Mouse (Mus musculus): ENCODE data around the gene Clps. TPM values are rescaled to one million over a fixed set of nuclear protein-coding genes. Genes with fewer than 3 reads are reported as not detected.

The Clps gene
- total RNA-seq, 1 experiment = 2.9 TPM

GRCm38 (mm10) chr17:28586509-28586908 is 25.9 kb upstream of the Clps start:
- H3K4me1 ChIP-seq (ENCODE audit: control insufficient read depth in 2 of 2, insufficient read depth in 2 of 2, low read length in 2 of 2, poor library complexity in 1 of 2) = peaks cover 10 to 30% of the 10 kb centered on the region in 2 experiments
- peaks cover 33% of the 10 kb centered on the region for H3K36me3 ChIP-seq (ENCODE audit: control insufficient read depth, insufficient read depth, low read length, poor library complexity, severe bottlenecking)
- H3K9ac ChIP-seq (ENCODE audit: insufficient read depth, low read depth, low read length, poor library complexity, severe bottlenecking) = no peak overlapping the region
- no peak overlapping the region for H3K4me3 ChIP-seq (ENCODE audit: insufficient read depth in 1 of 2, low read depth in 1 of 2, low read length in 2 of 2, poor library complexity in 1 of 2, severe bottlenecking in 1 of 2)
- H3K27ac ChIP-seq (ENCODE audit: insufficient read depth, low read depth, low read length, poor library complexity, severe bottlenecking) = no peak overlapping the region
- in situ Hi-C loops (cut with MboI; ENCODE audit: low sequenced_read_pairs in 2 of 2, unreplicated experiment in 2 of 2) = no loop called here
- DNase-seq (ENCODE audit: low read depth, low spot score) = no peak
- TF ChIP-seq HCFC1 (IDR thresholded peaks at IDR 0.05; ENCODE audit: borderline replicate concordance, insufficient read depth, low read length) (no peak), ZNF384 (IDR thresholded peaks at IDR 0.05; ENCODE audit: low read depth, low read length) (no peak), CHD2 (IDR thresholded peaks at IDR 0.05; ENCODE audit: low read depth, low read length) (no peak), MAFK (IDR thresholded peaks at IDR 0.05; ENCODE audit: insufficient read depth, low read depth, low read length) (no peak), ZC3H11A (IDR thresholded peaks at IDR 0.05; ENCODE audit: borderline replicate concordance, low read depth, low read length) (no peak)
- no peaks in the 10 kb centered on the region for H3K9me3 ChIP-seq (ENCODE audit: control insufficient read depth, insufficient read depth, low read depth, low read length)

DNA sequence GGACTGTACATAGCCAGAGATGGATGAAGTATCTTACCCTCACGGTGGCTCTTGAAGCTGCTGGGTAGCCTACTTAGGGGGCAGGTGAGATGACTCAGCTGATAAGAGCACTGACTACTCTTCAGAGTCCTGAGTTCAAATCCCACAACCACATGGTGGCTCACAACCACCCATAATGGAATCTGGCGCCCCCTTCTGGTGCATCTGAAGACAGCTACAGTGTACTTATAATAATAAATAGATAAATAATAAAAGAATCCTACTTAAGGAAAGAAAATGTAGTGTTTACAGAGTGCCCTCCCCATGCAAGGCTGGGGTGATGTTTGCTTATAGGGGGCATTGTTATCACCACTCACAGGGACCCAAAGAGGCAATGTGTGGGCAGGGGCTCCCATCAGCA is 20.5 kb upstream of the Clps start:
- H3K9me3 ChIP-seq (ENCODE audit: control insufficient read depth, insufficient read depth, low read depth, low read length) = no peaks in the 10 kb centered on the region
- no peak overlapping the region for H3K4me3 ChIP-seq (ENCODE audit: insufficient read depth in 1 of 2, low read depth in 1 of 2, low read length in 2 of 2, poor library complexity in 1 of 2, severe bottlenecking in 1 of 2)
- in situ Hi-C loops (cut with MboI; ENCODE audit: low sequenced_read_pairs in 2 of 2, unreplicated experiment in 2 of 2) = no loop called here
- DNase-seq (ENCODE audit: low read depth, low spot score) = no peak
- no peak for TF ChIP-seq HCFC1 (IDR thresholded peaks at IDR 0.05; ENCODE audit: borderline replicate concordance, insufficient read depth, low read length)
- TF ChIP-seq CHD2 (IDR thresholded peaks at IDR 0.05; ENCODE audit: low read depth, low read length) = no peak
- no peak for TF ChIP-seq ZC3H11A (IDR thresholded peaks at IDR 0.05; ENCODE audit: borderline replicate concordance, low read depth, low read length)
- no peak for TF ChIP-seq MAFK (IDR thresholded peaks at IDR 0.05; ENCODE audit: insufficient read depth, low read depth, low read length)
- no peak for TF ChIP-seq ZNF384 (IDR thresholded peaks at IDR 0.05; ENCODE audit: low read depth, low read length)
- H3K4me1 ChIP-seq (ENCODE audit: control insufficient read depth in 2 of 2, insufficient read depth in 2 of 2, low read length in 2 of 2, poor library complexity in 1 of 2) = peaks cover 5 to 15% of the 10 kb centered on the region in 2 experiments
- H3K36me3 ChIP-seq (ENCODE audit: control insufficient read depth, insufficient read depth, low read length, poor library complexity, severe bottlenecking) = no peaks in the 10 kb centered on the region
- H3K27ac ChIP-seq (ENCODE audit: insufficient read depth, low read depth, low read length, poor library complexity, severe bottlenecking) = no peak overlapping the region
- H3K9ac ChIP-seq (ENCODE audit: insufficient read depth, low read depth, low read length, poor library complexity, severe bottlenecking) = no peak overlapping the region

DNA sequence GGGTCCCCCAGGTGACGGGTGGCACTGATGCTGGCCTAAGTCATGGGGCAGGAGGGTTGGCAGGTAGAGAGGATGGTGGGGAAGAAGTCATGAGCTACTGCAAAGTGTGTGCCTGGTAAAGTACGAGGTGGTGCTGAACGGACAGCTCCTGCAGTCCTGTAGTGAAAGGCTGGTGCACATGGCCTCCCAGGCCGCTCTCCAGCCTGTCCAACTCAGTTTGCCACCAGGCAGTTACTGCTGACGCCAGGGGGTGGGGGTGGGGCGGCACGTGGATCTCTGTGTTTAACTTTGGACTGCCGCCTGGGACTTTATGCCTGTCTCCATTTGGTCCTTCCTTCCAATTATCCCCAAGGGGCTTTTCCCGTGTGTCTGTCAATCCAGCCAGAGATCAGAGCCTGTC is 19.8 kb upstream of the Clps start:
- Histone ChIP-seq H3K27ac (ENCODE audit: insufficient read depth, low read depth, low read length, poor library complexity, severe bottlenecking) (no peak overlapping the region), H3K36me3 (ENCODE audit: control insufficient read depth, insufficient read depth, low read length, poor library complexity, severe bottlenecking) (no peaks in the 10 kb centered on the region), H3K4me1 (ENCODE audit: control insufficient read depth in 2 of 2, insufficient read depth in 2 of 2, low read length in 2 of 2, poor library complexity in 1 of 2) (peaks cover 5 to 16% of the 10 kb centered on the region in 2 experiments), H3K4me3 (ENCODE audit: insufficient read depth in 1 of 2, low read depth in 1 of 2, low read length in 2 of 2, poor library complexity in 1 of 2, severe bottlenecking in 1 of 2) (no peak overlapping the region), H3K9ac (ENCODE audit: insufficient read depth, low read depth, low read length, poor library complexity, severe bottlenecking) (no peak overlapping the region), H3K9me3 (ENCODE audit: control insufficient read depth, insufficient read depth, low read depth, low read length) (no peaks in the 10 kb centered on the region)
- in situ Hi-C loops (cut with MboI; ENCODE audit: low sequenced_read_pairs in 2 of 2, unreplicated experiment in 2 of 2) = no loop called here
- peak; percentile 66 for DNase-seq (ENCODE audit: low read depth, low spot score)
- TF ChIP-seq ZC3H11A (IDR thresholded peaks at IDR 0.05; ENCODE audit: borderline replicate concordance, low read depth, low read length) (no peak), CHD2 (IDR thresholded peaks at IDR 0.05; ENCODE audit: low read depth, low read length) (no peak), HCFC1 (IDR thresholded peaks at IDR 0.05; ENCODE audit: borderline replicate concordance, insufficient read depth, low read length) (peak; percentile 20; the same call in 1 of the 2 replicates), ZNF384 (IDR thresholded peaks at IDR 0.05; ENCODE audit: low read depth, low read length) (no peak)

DNA sequence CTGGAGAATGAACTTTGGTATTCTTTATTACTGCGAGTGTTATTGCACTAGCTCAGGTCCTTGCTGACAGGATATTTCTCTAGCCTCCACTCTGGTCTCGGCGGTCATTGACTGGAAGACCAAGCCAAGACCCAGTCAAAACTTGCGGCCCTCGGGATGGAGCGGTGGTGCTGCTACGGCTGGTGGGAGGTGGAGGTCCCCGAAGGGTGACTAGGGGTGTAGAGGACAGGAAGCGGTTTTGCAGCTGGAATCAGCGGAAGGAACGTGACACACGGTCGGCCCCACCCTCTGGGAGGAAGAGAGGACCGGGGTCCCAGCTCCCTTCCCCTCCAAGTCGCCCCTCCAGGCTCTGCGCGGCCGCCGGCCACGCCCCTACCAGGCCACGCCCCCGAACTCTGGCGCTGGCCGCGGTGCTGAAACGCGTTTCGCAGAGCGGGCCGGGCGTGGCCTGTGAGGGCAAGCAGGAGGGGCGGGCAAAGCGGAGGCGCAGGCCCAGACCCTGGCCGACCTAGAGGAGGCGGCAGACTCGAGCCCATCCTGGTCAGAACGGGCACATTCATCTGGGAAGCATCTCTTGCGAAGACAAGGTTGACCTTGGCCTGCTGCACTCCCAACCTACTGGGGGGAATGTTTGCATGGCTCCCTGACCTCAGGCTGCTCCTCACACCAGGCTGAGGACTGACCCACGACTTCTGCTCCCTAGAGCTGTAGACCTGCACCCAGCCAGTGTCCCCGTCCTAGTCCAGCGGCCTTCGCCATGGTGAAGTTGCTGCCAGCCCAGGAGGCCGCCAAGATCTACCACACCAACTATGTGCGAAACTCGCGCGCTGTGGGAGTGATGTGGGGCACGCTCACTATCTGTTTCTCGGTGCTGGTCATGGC is 14.9 kb upstream of the Clps start, which contains the start of gene Lhfpl5:
Lhfpl5 (plus strand) TSS at position 398 of the 882 bp plus-strand sequence.
- H3K4me3 ChIP-seq (ENCODE audit: insufficient read depth in 1 of 2, low read depth in 1 of 2, low read length in 2 of 2, poor library complexity in 1 of 2, severe bottlenecking in 1 of 2) = peak within 1 kb of the TSS; percentile 64 to 67
- peaks cover 0 to 8% of the 10 kb centered on the region in 2 experiments for H3K4me1 ChIP-seq (ENCODE audit: control insufficient read depth in 2 of 2, insufficient read depth in 2 of 2, low read length in 2 of 2, poor library complexity in 1 of 2)
- no peak for DNase-seq (ENCODE audit: low read depth, low spot score)
- no peak for TF ChIP-seq ZNF384 (IDR thresholded peaks at IDR 0.05; ENCODE audit: low read depth, low read length)
- TF ChIP-seq CHD2 (IDR thresholded peaks at IDR 0.05; ENCODE audit: low read depth, low read length) = no peak
- TF ChIP-seq HCFC1 (IDR thresholded peaks at IDR 0.05; ENCODE audit: borderline replicate concordance, insufficient read depth, low read length) = no peak
- no peak for TF ChIP-seq ZC3H11A (IDR thresholded peaks at IDR 0.05; ENCODE audit: borderline replicate concordance, low read depth, low read length)
- no peak for TF ChIP-seq MAFK (IDR thresholded peaks at IDR 0.05; ENCODE audit: insufficient read depth, low read depth, low read length)
- peak within 1 kb of the TSS; percentile 35; the same call in 1 of the 2 replicates for H3K9ac ChIP-seq (ENCODE audit: insufficient read depth, low read depth, low read length, poor library complexity, severe bottlenecking)
- H3K36me3 ChIP-seq (ENCODE audit: control insufficient read depth, insufficient read depth, low read length, poor library complexity, severe bottlenecking) = no peaks in the 10 kb centered on the region
- no peak within 1 kb of the TSS for H3K27ac ChIP-seq (ENCODE audit: insufficient read depth, low read depth, low read length, poor library complexity, severe bottlenecking)
- in situ Hi-C loops (cut with MboI; ENCODE audit: low sequenced_read_pairs in 2 of 2, unreplicated experiment in 2 of 2) = no loop called here
- H3K9me3 ChIP-seq (ENCODE audit: control insufficient read depth, insufficient read depth, low read depth, low read length) = no peaks in the 10 kb centered on the region
